Mouse (Mus musculus) fat pad, adult 2 months (tissue): Measurements from ENCODE around the gene Dpp4.
A peak's percentile ranks its signal among the peaks of the same experiment; 100 is the strongest.

ENCODE experiments used
- DNase-seq: peaks from one replicate; pipeline ENCODE4 v3.0.0-alpha.2; 2011; ENCODE audit warnings: low read depth, low spot score; ENCODE audit errors: extremely low read depth

Gene Dpp4

GRCm38 (mm10) chr2:62363606-62364005, 48.4 kb downstream of the Dpp4 start:
- peak; percentile 28 for DNase-seq

GRCm38 (mm10) chr2:62362211-62362610, 49.8 kb downstream of the Dpp4 start:
- DNase-seq, result peak; percentile 59

- DNase-seq, result no peak
These were observed 50.5 kb downstream of the Dpp4 start for GRCm38 (mm10) chr2:62361514-62361913.

GRCm38 (mm10) chr2:62360872-62361271, 51.2 kb downstream of the Dpp4 start:
- DNase-seq, result no peak

GRCm38 (mm10) chr2:62357259-62357658, 54.8 kb downstream of the Dpp4 start:
- DNase-seq, result no peak

GRCm38 (mm10) chr2:62356606-62357005, 55.4 kb downstream of the Dpp4 start:
- no peak for DNase-seq

GRCm38 (mm10) chr2:62355766-62356165, 56.3 kb downstream of the Dpp4 start:
- no peak for DNase-seq

- no peak for DNase-seq
These were observed 60.0 kb downstream of the Dpp4 start for GRCm38 (mm10) chr2:62352035-62352434.

GRCm38 (mm10) chr2:62347762-62348161, 64.3 kb downstream of the Dpp4 start:
- DNase-seq, result no peak

GRCm38 (mm10) chr2:62346771-62347170, 65.3 kb downstream of the Dpp4 start:
- no peak for DNase-seq

GRCm38 (mm10) chr2:62344367-62344766, 67.7 kb downstream of the Dpp4 start:
- DNase-seq, result no peak

- DNase-seq, result no peak
These were observed 70.3 kb downstream of the Dpp4 start for GRCm38 (mm10) chr2:62341734-62342128.

GRCm38 (mm10) chr2:62341061-62341733, 70.8 kb downstream of the Dpp4 start:
- no peak for DNase-seq

GRCm38 (mm10) chr2:62339222-62339944, 72.6 kb downstream of the Dpp4 start:
- DNase-seq, result no peak

- DNase-seq, result no peak
These were observed 74.9 kb downstream of the Dpp4 start for GRCm38 (mm10) chr2:62337086-62337485.

GRCm38 (mm10) chr2:62334397-62335243, 77.4 kb downstream of the Dpp4 start:
- no peak for DNase-seq

GRCm38 (mm10) chr2:62332465-62332864, 79.6 kb downstream of the Dpp4 start:
- no peak for DNase-seq

GRCm38 (mm10) chr2:62331913-62332312, 80.1 kb downstream of the Dpp4 start:
- DNase-seq, result no peak

GRCm38 (mm10) chr2:62325388-62325787, 86.6 kb downstream of the Dpp4 start:
- DNase-seq, result no peak

GRCm38 (mm10) chr2:62323078-62323637, 88.9 kb downstream of the Dpp4 start:
- DNase-seq, result no peak

GRCm38 (mm10) chr2:62319489-62319888, 92.5 kb downstream of the Dpp4 start:
- DNase-seq, result no peak
